Mouse (Mus musculus) kidney, postnatal 0 days (tissue): ENCODE results near the gene Gm3045. TPM values are rescaled to one million over a fixed set of nuclear protein-coding genes. Genes with fewer than 3 reads are reported as not detected.
A peak's percentile ranks its signal among the peaks of the same experiment; 100 is the strongest.

Source experiments
- ATAC-seq: fragments of 200-750 bp; cut with Nextera tagmentation; replicated peaks from 2 replicates; pipeline ENCODE4 v1.8.0; 2017; ENCODE audit warnings: low read depth, moderate number of reproducible peaks, moderate TSS enrichment, moderate library complexity; ENCODE audit not compliant: low FRiP score
- DNase-seq: peaks from one replicate; pipeline ENCODE4 v3.0.0-alpha.2; 2016; ENCODE audit warnings: low spot score
- H3K27ac ChIP-seq: fragments of 300-500 bp; sonication (generic); 2 replicates; pipeline ENCODE4 v1.5.1; 2014; ENCODE audit warnings: mild to moderate bottlenecking
- H3K27me3 ChIP-seq: fragments of 300-500 bp; sonication (generic); 2 replicates; pipeline ENCODE4 v1.6.1; 2014; ENCODE audit warnings: low read length, mixed read lengths; ENCODE audit not compliant: insufficient read depth
- H3K36me3 ChIP-seq: fragments of 300-500 bp; sonication (generic); 2 replicates; pipeline ENCODE4 v1.6.1; 2014; ENCODE audit warnings: low read length, mixed read lengths; ENCODE audit not compliant: insufficient read depth
- H3K4me1 ChIP-seq: fragments of 300-500 bp; sonication (generic); replicated peaks from 2 replicates; pipeline ENCODE4 v1.6.1; 2014; ENCODE audit warnings: antibody characterized with exemption, low read length, mixed read lengths; ENCODE audit not compliant: insufficient read depth
- H3K4me2 ChIP-seq: fragments of 300-500 bp; sonication (generic); 2 replicates; pipeline ENCODE4 v1.6.1; 2014; ENCODE audit warnings: mild to moderate bottlenecking, low read length, moderate library complexity, mixed read lengths
- H3K4me3 ChIP-seq: fragments of 300-500 bp; sonication (generic); replicated peaks from 2 replicates; pipeline ENCODE4 v1.5.1; 2014; ENCODE audit warnings: low read depth, low read length
- H3K9ac ChIP-seq: fragments of 300-500 bp; sonication (generic); 2 replicates; pipeline ENCODE4 v1.6.1; 2014; ENCODE audit warnings: low read depth, low read length
- H3K9me3 ChIP-seq: fragments of 300-500 bp; sonication (generic); replicated peaks from 2 replicates; pipeline ENCODE4 v1.6.1; 2016; ENCODE audit warnings: low read length, inconsistent platforms, mixed read lengths
- CTCF ChIP-seq: IDR thresholded peaks from 2 replicates; pipeline ENCODE4 v1.5.1; 2016; ENCODE audit warnings: antibody characterized with exemption, low read depth, mild to moderate bottlenecking, moderate library complexity
- WGBS: fragments of 180-500 bp; shearing (Covaris S2); extraction: QIAGEN DNeasy Blood & Tissue Kit; methylation state at CpG from one replicate; pipeline ENCODE4 v1.1.7; 2014; 5-methylcytosine and 5-hydroxymethylcytosine counted together
- polyA plus RNA-seq: library from polyadenylated mRNA; unstranded; fragments of >200 nt; fragmentation: Nextera tagmentation; extraction: Ambion mirVana; gene quantifications from 2 replicates; pipeline ENCODE4 v1.2.1, GENCODE M21; 2015

Gene Gm3045
- polyA plus RNA-seq, 1 experiment from 2014 or later, result not detected

GRCm38 (mm10) chr13:56476790-56477189, 50.4 kb downstream of the Gm3045 start:
- H3K4me3 ChIP-seq, result no peak overlapping the region
- no peak for DNase-seq
- WGBS, result 71% methylated on average over 5 of the region's 5 CpGs

DNA sequence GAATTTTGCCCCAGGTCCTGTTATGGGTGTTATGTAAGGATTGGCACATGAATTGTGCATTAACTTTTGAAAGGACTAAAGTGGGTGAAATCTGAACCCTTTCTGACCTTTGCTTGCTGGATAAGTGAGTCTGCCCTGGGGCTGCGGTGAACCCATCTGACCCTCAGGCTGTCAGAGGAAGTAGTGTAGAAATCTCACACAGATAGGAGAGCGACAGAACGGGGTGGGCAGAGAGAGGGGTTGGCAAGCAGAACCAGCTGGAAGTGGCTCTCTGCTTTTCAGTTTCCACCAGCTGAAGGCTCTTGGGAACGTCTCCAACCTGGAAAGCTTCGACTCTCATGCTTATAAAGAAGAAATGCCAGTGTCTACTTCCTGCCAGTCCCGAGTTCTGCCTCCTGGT, 50.9 kb downstream of the Gm3045 start:
- no peaks in the 10 kb centered on the region for H3K4me1 ChIP-seq
- no peak overlapping the region for H3K4me2 ChIP-seq
- no peak for DNase-seq
- H3K4me3 ChIP-seq, result no peak overlapping the region
- WGBS, result 20% methylated on average over 6 of the region's 6 CpGs
- H3K36me3 ChIP-seq, result no peaks in the 10 kb centered on the region
- no peak for ATAC-seq
- no peak overlapping the region for H3K9ac ChIP-seq
- no peak for TF ChIP-seq CTCF
- H3K27me3 ChIP-seq, result no peaks in the 10 kb centered on the region
- H3K27ac ChIP-seq, result no peak overlapping the region
- H3K9me3 ChIP-seq, result no peaks in the 10 kb centered on the region

More at GRCm38 (mm10) chr13:56476790-56477189, 50.4 kb downstream of the Gm3045 start:
- Histone ChIP-seq H3K27ac (no peak overlapping the region), H3K4me1 (0 out of 2 replicates have a peak, but pooled peaks cover under 1% of the 10 kb centered on the region), H3K9me3 (no peaks in the 10 kb centered on the region), H3K4me2 (no peak overlapping the region), H3K27me3 (no peaks in the 10 kb centered on the region), H3K36me3 (no peaks in the 10 kb centered on the region), H3K9ac (no peak overlapping the region)
- TF ChIP-seq CTCF, result no peak
- ATAC-seq, result no peak

DNA sequence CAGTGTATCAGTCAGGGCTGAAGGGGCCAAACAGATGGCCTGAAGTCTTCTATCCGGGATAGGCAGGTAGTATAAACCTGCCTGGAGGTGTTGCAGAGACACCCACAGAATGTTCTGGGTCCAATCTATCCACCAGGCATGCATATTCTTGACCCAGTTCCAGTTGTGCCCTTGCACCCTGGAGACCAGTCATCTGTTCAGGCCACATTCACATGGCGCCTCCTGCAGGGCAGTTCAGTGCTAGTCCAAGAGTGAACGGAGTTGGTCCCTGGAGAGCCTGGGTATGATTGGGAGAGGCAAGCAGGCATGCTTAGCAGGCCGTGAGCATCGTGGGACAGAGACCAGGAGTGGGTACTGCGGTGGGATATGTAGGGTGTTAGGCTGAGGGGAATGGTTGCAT, 51.6 kb downstream of the Gm3045 start:
- H3K4me2 ChIP-seq, result no peak overlapping the region
- H3K36me3 ChIP-seq, result no peaks in the 10 kb centered on the region
- no peak overlapping the region for H3K4me3 ChIP-seq
- no peak overlapping the region for H3K27ac ChIP-seq
- no peak overlapping the region for H3K9ac ChIP-seq
- no peaks in the 10 kb centered on the region for H3K4me1 ChIP-seq
- DNase-seq (no peak), ATAC-seq (no peak)
- TF ChIP-seq CTCF, result peak; percentile 38; the same call in 1 of the 2 replicates
- no peaks in the 10 kb centered on the region for H3K9me3 ChIP-seq
- no peaks in the 10 kb centered on the region for H3K27me3 ChIP-seq
- WGBS, result 83% methylated on average over 6 of the region's 6 CpGs

GRCm38 (mm10) chr13:56482146-56482545, 55.8 kb downstream of the Gm3045 start, which contains the start of gene Il9:
TSS of gene Il9 (minus strand) at chr13:56482246.
- Histone ChIP-seq H3K9ac (no peak within 1 kb of the TSS), H3K4me2 (no peak within 1 kb of the TSS), H3K9me3 (no peaks in the 10 kb centered on the region), H3K36me3 (no peaks in the 10 kb centered on the region), H3K27ac (no peak within 1 kb of the TSS), H3K27me3 (no peaks in the 10 kb centered on the region), H3K4me1 (no peaks in the 10 kb centered on the region), H3K4me3 (no peak within 1 kb of the TSS)
- ATAC-seq, result no peak
- no peak for DNase-seq
- 75% methylated on average over 3 of the region's 3 CpGs for WGBS
- no peak for TF ChIP-seq CTCF

Other genes starting within 250 kb of the Gm3045 start
- 1.6 and 2.0 TPM in 2 replicates for gene Tifab, start 247.7 kb upstream of the Gm3045 start, polyA plus RNA-seq
- not detected in 2 replicates for gene Neurog1, start 174.4 kb upstream of the Gm3045 start, polyA plus RNA-seq
- 76.4 and 88.1 TPM in 2 replicates for gene Cxcl14, start 130.0 kb upstream of the Gm3045 start, polyA plus RNA-seq
- 0.79 and 0.94 TPM in 2 replicates for gene Slc25a48, start 11.8 kb downstream of the Gm3045 start, polyA plus RNA-seq
- gene Il9, start 55.7 kb downstream of the Gm3045 start, polyA plus RNA-seq, result not detected in 2 replicates
- gene Fbxl21, start 95.9 kb downstream of the Gm3045 start, polyA plus RNA-seq, result 2.7 and 2.8 TPM in 2 replicates
- 0.88 and 1.2 TPM in 2 replicates for gene Lect2, start 121.9 kb downstream of the Gm3045 start, polyA plus RNA-seq
- gene Tgfbi, start 182.9 kb downstream of the Gm3045 start, polyA plus RNA-seq, result 116 and 133 TPM in 2 replicates